Mouse (Mus musculus): ENCODE data around the gene Rbp3. TPM values are rescaled to one million over a fixed set of nuclear protein-coding genes. Genes with fewer than 3 reads are reported as not detected.

Rbp3 gene
- total RNA-seq (2021) (not detected), polyA plus RNA-seq (2012; rRNA removed) (not detected in 2 replicates)
- long read RNA-seq, result 0 reads

GRCm38 (mm10) chr14:33953761-33954160 is at the start of gene Rbp3:
TSS of gene Rbp3 (plus strand) at chr14:33954003.
- H3K4me1 ChIP-seq (ENCODE audit: control insufficient read depth, insufficient read depth, low read length), result no peaks in the 10 kb centered on the region
- no peak for TF ChIP-seq CTCF (IDR thresholded peaks at IDR 0.05)
- TF ChIP-seq EP300 (IDR thresholded peaks at IDR 0.05; ENCODE audit: insufficient read depth, low read depth, low read length), result no peak
- no peak for TF ChIP-seq POLR2A (IDR thresholded peaks at IDR 0.05; ENCODE audit: insufficient read depth, low read depth, low read length)
- H3K36me3 ChIP-seq (ENCODE audit: control insufficient read depth, insufficient read depth, low read length), result no peaks in the 10 kb centered on the region
- H3K27me3 ChIP-seq (ENCODE audit: control insufficient read depth, insufficient read depth, low read length), result no peaks in the 10 kb centered on the region
- no peak for DNase-seq
- H3K27ac ChIP-seq, result no peak within 1 kb of the TSS
- no peak within 1 kb of the TSS for H3K4me3 ChIP-seq
- WGBS, result 85% methylated on average over 5 of the region's 5 CpGs
- intact Hi-C loops (cut with DNase I), result loop anchor here (10.0 kb wide), 1 partner anchor 251 kb away; the partner anchor contains the start of gene Gprin2
- H3K79me2 ChIP-seq (replicated peaks; ENCODE audit: control insufficient read depth, insufficient read depth, low read length), result no peaks in the 10 kb centered on the region
- no peak within 1 kb of the TSS for H3K9ac ChIP-seq (ENCODE audit: low read depth, low read length)

- H3K36me3 ChIP-seq (ENCODE audit: control insufficient read depth, insufficient read depth, low read length), result no peaks in the 10 kb centered on the region
- H3K79me2 ChIP-seq (replicated peaks; ENCODE audit: control insufficient read depth, insufficient read depth, low read length), result no peaks in the 10 kb centered on the region
- no peak overlapping the region for H3K9ac ChIP-seq (ENCODE audit: low read depth, low read length)
- DNase-seq, result no peak
- intact Hi-C loops (cut with DNase I), result no loop called here
- no peaks in the 10 kb centered on the region for H3K27me3 ChIP-seq (ENCODE audit: control insufficient read depth, insufficient read depth, low read length)
- TF ChIP-seq CTCF (IDR thresholded peaks at IDR 0.05) (no peak), POLR2A (IDR thresholded peaks at IDR 0.05; ENCODE audit: insufficient read depth, low read depth, low read length) (no peak), EP300 (IDR thresholded peaks at IDR 0.05; ENCODE audit: insufficient read depth, low read depth, low read length) (no peak)
- peaks cover 1% of the 10 kb centered on the region; the same call in 1 of the 2 replicates for H3K4me1 ChIP-seq (ENCODE audit: control insufficient read depth, insufficient read depth, low read length)
- no peak overlapping the region for H3K27ac ChIP-seq
- H3K4me3 ChIP-seq, result no peak overlapping the region
Observed at GRCm38 (mm10) chr14:33904851-33905250, 49.0 kb upstream of the Rbp3 start.

- Histone ChIP-seq H3K9ac (ENCODE audit: low read depth, low read length) (no peak overlapping the region), H3K79me2 (replicated peaks; ENCODE audit: control insufficient read depth, insufficient read depth, low read length) (no peaks in the 10 kb centered on the region), H3K4me3 (no peak overlapping the region), H3K27me3 (ENCODE audit: control insufficient read depth, insufficient read depth, low read length) (no peaks in the 10 kb centered on the region; the same call in 1 of the 2 replicates), H3K27ac (no peak overlapping the region), H3K36me3 (ENCODE audit: control insufficient read depth, insufficient read depth, low read length) (no peaks in the 10 kb centered on the region), H3K4me1 (ENCODE audit: control insufficient read depth, insufficient read depth, low read length) (no peaks in the 10 kb centered on the region)
- 24% methylated on average over 3 of the region's 3 CpGs for WGBS
- intact Hi-C loops (cut with DNase I), result loop anchor here (1.0 kb wide), 2 partner anchors 218 to 240 kb away; no protein-coding TSS in a partner anchor
- peak; percentile 57 to 60 for DNase-seq
- TF ChIP-seq EP300 (IDR thresholded peaks at IDR 0.05; ENCODE audit: insufficient read depth, low read depth, low read length) (peak; percentile 52; the same call in 1 of the 2 replicates), CTCF (IDR thresholded peaks at IDR 0.05) (peak; percentile 71), POLR2A (IDR thresholded peaks at IDR 0.05; ENCODE audit: insufficient read depth, low read depth, low read length) (no peak)
Observed at GRCm38 (mm10) chr14:33913727-33914126, 40.1 kb upstream of the Rbp3 start.

- no peak overlapping the region for H3K9ac ChIP-seq (ENCODE audit: low read depth, low read length)
- no peak overlapping the region for H3K27ac ChIP-seq
- no peak overlapping the region for H3K4me3 ChIP-seq
- H3K79me2 ChIP-seq (replicated peaks; ENCODE audit: control insufficient read depth, insufficient read depth, low read length), result no peaks in the 10 kb centered on the region
- intact Hi-C loops (cut with DNase I), result no loop called here
- no peaks in the 10 kb centered on the region; the same call in 1 of the 2 replicates for H3K27me3 ChIP-seq (ENCODE audit: control insufficient read depth, insufficient read depth, low read length)
- DNase-seq, result no peak
- 84% methylated on average over 9 of the region's 9 CpGs for WGBS
- no peaks in the 10 kb centered on the region for H3K36me3 ChIP-seq (ENCODE audit: control insufficient read depth, insufficient read depth, low read length)
- TF ChIP-seq POLR2A (IDR thresholded peaks at IDR 0.05; ENCODE audit: insufficient read depth, low read depth, low read length), result no peak
- no peak for TF ChIP-seq EP300 (IDR thresholded peaks at IDR 0.05; ENCODE audit: insufficient read depth, low read depth, low read length)
- H3K4me1 ChIP-seq (ENCODE audit: control insufficient read depth, insufficient read depth, low read length), result no peaks in the 10 kb centered on the region
Observed at GRCm38 (mm10) chr14:33914206-33914605, 39.6 kb upstream of the Rbp3 start.

GRCm38 (mm10) chr14:33920727-33921559 is 32.9 kb upstream of the Rbp3 start:
- H3K4me1 ChIP-seq (ENCODE audit: control insufficient read depth, insufficient read depth, low read length), result no peaks in the 10 kb centered on the region; the same call in 1 of the 2 replicates
- no peak overlapping the region for H3K27ac ChIP-seq
- TF ChIP-seq CTCF (IDR thresholded peaks at IDR 0.05) (no peak), EP300 (IDR thresholded peaks at IDR 0.05; ENCODE audit: insufficient read depth, low read depth, low read length) (no peak), POLR2A (IDR thresholded peaks at IDR 0.05; ENCODE audit: insufficient read depth, low read depth, low read length) (no peak)
- no peak overlapping the region for H3K4me3 ChIP-seq
- H3K79me2 ChIP-seq (replicated peaks; ENCODE audit: control insufficient read depth, insufficient read depth, low read length), result no peaks in the 10 kb centered on the region
- no peak overlapping the region for H3K9ac ChIP-seq (ENCODE audit: low read depth, low read length)
- 67% methylated on average over 14 of the region's 14 CpGs for WGBS
- no peak for DNase-seq
- peaks cover 7% of the 10 kb centered on the region for H3K27me3 ChIP-seq (ENCODE audit: control insufficient read depth, insufficient read depth, low read length)
- H3K36me3 ChIP-seq (ENCODE audit: control insufficient read depth, insufficient read depth, low read length), result no peaks in the 10 kb centered on the region
- intact Hi-C loops (cut with DNase I), result no loop called here

GRCm38 (mm10) chr14:33922771-33923167 is 31.0 kb upstream of the Rbp3 start:
- no peak overlapping the region for H3K27ac ChIP-seq
- no peaks in the 10 kb centered on the region; the same call in 1 of the 2 replicates for H3K4me1 ChIP-seq (ENCODE audit: control insufficient read depth, insufficient read depth, low read length)
- 31% methylated on average over 8 of the region's 8 CpGs for WGBS
- no peaks in the 10 kb centered on the region for H3K79me2 ChIP-seq (replicated peaks; ENCODE audit: control insufficient read depth, insufficient read depth, low read length)
- no peak overlapping the region for H3K9ac ChIP-seq (ENCODE audit: low read depth, low read length)
- H3K4me3 ChIP-seq, result no peak overlapping the region
- no peak for DNase-seq
- H3K36me3 ChIP-seq (ENCODE audit: control insufficient read depth, insufficient read depth, low read length), result no peaks in the 10 kb centered on the region
- TF ChIP-seq POLR2A (IDR thresholded peaks at IDR 0.05; ENCODE audit: insufficient read depth, low read depth, low read length) (no peak), CTCF (IDR thresholded peaks at IDR 0.05) (no peak), EP300 (IDR thresholded peaks at IDR 0.05; ENCODE audit: insufficient read depth, low read depth, low read length) (no peak)
- intact Hi-C loops (cut with DNase I), result no loop called here
- peaks cover 7% of the 10 kb centered on the region for H3K27me3 ChIP-seq (ENCODE audit: control insufficient read depth, insufficient read depth, low read length)

All from heart, adult 2 months (tissue).